Mouse (Mus musculus) layer of hippocampus, adult 2 months (tissue): ENCODE data around the gene Ring1. TPM values are rescaled to one million over a fixed set of nuclear protein-coding genes. Genes with fewer than 3 reads are reported as not detected.
A peak's percentile ranks its signal among the peaks of the same experiment; 100 is the strongest.
"Not testable (repeated sequence)": the region's sequence is repeated elsewhere in the genome, so short reads cannot be mapped to it uniquely, and the experiment has no call there.

Experiments used
- DNase-seq, 2 experiments: peaks; one replicate each; pipeline ENCODE4 v3.0.0; 2022; ENCODE audit warnings: low spot score in 2 of 2
- H3K27ac ChIP-seq: fragments of 200-600 bp; 2 replicates; pipeline ENCODE4 v1.8.1; 2022
- H3K4me3 ChIP-seq: fragments of 200-600 bp; 2 replicates; pipeline ENCODE4 v1.8.1; 2022; ENCODE audit warnings: mild to moderate bottlenecking
- CTCF ChIP-seq: fragments of 200-600 bp; conservative IDR thresholded peaks from 2 replicates; pipeline ENCODE4 v1.8.1; 2022; ENCODE audit warnings: antibody characterized with exemption, mild to moderate bottlenecking, moderate library complexity
- total RNA-seq, 2 experiments: library from RNA; stranded (reverse); gene quantifications; 2 replicates each; pipeline ENCODE4 v1.2.3; 2021

Gene Ring1
- total RNA-seq, 2 experiments from 2014 or later, result 39.6 to 45.2 TPM

DNA sequence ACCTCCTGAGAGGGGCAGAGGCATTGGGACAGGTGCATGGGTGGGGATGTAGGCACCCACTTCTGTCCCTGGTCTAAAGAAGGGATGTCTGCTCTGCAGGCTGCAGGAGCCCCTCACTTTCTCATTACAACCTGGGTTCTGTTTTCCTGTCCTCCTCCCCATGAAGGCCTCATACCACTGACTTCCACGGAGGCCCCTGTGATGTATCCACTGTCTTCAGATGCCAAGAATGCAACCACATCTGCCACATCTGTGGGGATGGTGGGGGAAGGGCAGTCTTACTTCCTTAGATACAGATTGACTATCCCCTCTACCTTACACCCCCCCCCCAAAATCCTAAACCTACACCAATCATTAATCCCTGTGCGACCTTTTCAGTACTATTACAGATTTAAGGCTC, 1.7 kb upstream of the Ring1 start:
- Histone ChIP-seq H3K4me3 (no peak overlapping the region), H3K27ac (peak overlapping the region; percentile 40)
- DNase-seq, result no peak
- no peak for TF ChIP-seq CTCF

DNA sequence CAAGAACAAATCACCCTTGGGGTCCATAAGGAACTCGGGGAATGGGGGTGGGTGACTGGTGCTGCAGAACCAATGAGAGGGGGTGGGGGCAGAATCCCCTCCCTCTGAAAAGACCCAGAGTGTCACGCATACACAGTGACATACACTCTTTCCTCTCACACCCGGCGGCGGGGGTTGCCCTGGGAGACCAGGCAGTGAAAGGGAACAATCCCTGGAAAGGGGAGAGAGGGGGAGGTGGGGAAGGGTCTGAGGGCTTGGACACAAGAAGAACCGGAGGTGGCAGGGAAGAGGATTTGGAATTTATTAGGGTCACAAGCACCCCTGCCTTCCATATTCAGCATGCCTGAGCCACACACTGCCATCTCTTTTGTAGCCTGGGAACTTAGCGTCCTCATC, 1.3 kb upstream of the Ring1 start:
- TF ChIP-seq CTCF, result no peak
- Histone ChIP-seq H3K4me3 (no peak overlapping the region), H3K27ac (peak overlapping the region; percentile 40)
- no peak for DNase-seq

DNA sequence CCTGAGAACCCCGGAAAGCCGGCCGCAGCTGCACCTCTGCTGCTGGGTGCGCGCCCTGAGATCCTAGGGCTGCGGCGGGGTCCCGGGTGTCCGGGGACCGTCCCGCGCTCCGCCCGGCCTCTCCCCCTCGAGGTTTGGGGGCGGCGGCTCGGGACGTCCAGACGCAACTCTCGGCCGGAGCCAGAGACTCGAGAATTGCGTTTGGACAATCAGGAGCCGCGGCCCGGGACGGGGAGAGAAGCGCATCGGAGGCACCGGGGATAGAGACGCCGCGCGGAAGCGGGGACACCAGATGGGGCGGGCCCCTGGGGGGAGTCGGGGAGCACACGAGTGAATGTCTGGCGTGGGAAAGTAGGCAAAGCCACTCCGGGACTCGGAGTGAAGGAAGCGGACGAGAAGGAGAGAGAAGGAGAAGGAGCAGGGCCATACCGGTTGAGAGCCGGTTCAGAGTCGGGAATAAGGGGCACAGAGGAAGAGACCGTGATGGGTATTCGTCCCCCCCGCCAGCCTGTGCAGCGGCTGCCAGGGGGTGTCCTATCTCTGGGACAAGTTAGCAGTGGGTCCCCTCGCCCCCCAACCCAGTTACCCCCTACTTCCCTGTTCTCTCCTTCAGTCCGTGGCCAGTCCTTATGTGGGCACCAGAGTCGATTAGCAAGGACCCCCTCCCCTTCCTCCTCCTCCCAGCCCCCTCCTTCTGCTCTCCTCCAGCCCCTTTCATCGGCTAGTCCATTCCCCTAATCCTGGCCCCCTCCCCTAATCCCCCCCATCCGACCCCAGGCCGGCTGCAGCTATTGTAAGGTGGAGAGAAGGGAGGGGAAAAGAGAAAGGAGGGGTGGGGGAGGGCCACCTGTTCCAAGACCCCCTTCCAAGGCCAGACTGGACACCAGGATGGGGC, 628 bp upstream of the Ring1 start:
- H3K4me3 ChIP-seq, result peak overlapping the region; percentile 99
- peak overlapping the region; percentile 99 for H3K27ac ChIP-seq
- no peak for TF ChIP-seq CTCF
- no peak for DNase-seq

- no peak for TF ChIP-seq CTCF
- Histone ChIP-seq H3K4me3 (peak overlapping the region; percentile 99), H3K27ac (peak overlapping the region; percentile 99)
- no peak for DNase-seq
Observed at GRCm38 (mm10) chr17:34023678-34024077, 802 bp downstream of the Ring1 start.

GRCm38 (mm10) chr17:34022987-34023386, 1.5 kb downstream of the Ring1 start:
- TF ChIP-seq CTCF, result no peak
- Histone ChIP-seq H3K27ac (no peak overlapping the region), H3K4me3 (no peak overlapping the region)
- no peak for DNase-seq

- DNase-seq, result no peak
- TF ChIP-seq CTCF, result no peak
- Histone ChIP-seq H3K27ac (no peak overlapping the region), H3K4me3 (no peak overlapping the region)
Observed at GRCm38 (mm10) chr17:34022414-34022783, 2.1 kb downstream of the Ring1 start.

DNA sequence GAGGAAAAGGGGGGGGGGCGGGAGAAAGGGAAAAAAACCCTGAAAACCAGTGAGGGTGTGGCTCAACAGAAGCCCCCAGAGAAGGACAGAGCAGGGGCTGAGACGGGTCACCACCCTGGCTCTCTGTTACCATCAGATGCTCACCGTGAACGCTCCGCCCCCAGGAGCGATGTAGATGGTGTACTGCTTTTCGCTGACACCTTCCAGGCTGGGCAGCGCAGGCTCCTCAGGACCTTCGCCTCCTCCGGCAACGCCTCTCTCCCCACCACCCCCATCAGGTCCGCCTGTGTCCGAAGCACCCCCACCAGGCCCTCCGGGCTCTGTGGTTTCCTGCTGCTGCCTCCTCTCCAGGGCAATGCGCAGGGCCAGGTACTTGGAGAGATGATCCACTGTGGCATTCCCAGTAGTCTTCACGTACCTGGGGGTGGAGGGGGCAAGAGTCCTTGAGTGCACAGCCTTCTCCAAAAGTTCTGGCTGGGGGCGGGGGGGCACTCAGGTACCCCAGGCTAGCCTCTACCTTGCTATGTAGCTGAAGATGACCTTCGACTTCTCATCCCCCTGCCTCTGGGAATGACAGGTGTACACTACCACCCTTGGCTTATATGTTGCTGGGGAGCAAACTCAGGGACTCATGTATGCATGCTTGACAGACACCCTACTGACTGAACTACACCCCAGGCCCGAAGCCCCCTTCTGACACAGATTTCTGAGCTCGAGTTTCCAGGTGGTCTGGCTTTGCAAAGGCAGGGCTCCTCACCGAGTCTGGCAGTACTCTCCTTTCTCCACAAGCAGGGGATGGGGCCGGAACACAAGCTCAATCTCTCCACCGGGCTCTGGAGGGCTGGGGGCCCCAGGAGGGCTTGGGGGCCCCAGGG, 2.7 kb downstream of the Ring1 start:
- DNase-seq, result no peak
- TF ChIP-seq CTCF, result no peak

DNA sequence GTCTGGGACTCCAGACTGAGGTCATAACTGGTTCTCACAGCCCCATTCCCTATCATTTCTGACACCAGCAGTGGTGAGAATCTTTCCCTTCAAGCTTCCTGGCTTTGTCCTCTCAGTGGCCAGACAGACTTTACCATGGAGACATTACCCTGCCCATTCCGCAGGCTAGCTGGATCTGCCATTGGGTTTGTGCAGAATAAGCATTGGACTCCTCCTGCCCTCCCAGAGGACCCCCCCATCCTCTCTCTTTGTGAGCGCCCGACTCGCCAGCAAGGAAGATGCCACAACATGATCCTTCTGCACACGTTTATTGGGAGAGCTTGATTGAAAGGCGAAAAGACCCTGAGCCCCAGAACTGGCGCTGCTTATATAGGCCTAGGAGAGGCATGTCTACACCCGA, 11.0 kb downstream of the Ring1 start:
- no peak for DNase-seq
- H3K27ac ChIP-seq, result no peak overlapping the region
- no peak for TF ChIP-seq CTCF
- H3K4me3 ChIP-seq, result no peak overlapping the region

More for the DNA sequence above, 2.7 kb downstream of the Ring1 start:
- no peak overlapping the region for H3K4me3 ChIP-seq
- H3K27ac ChIP-seq, result no peak overlapping the region

GRCm38 (mm10) chr17:34010156-34010555, 14.3 kb downstream of the Ring1 start:
- no peak for TF ChIP-seq CTCF
- DNase-seq, result no peak
- Histone ChIP-seq H3K4me3 (no peak overlapping the region), H3K27ac (no peak overlapping the region)

DNA sequence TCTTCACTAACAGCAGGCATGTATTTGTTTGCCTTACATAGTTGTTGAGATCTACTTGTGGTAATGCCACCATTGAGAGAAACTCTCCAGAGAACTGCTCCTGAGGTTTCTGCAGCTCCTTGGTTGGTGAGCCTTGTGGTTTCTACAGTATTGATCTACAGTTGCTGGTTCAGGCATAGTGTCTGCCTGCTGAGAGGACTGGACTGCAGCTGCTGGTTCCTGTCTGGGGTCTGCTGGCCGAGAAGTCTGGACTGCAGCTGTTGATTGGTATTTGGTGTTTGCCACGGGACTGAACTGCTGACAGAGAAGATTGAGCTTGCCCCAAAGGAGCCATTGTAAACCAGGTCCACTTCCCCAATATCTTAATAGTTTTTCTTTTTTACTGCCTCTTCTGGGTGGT, 17.9 kb downstream of the Ring1 start:
- TF ChIP-seq CTCF, result no peak
- Histone ChIP-seq H3K27ac (no peak overlapping the region), H3K4me3 (no peak overlapping the region)
- DNase-seq, result no peak

DNA sequence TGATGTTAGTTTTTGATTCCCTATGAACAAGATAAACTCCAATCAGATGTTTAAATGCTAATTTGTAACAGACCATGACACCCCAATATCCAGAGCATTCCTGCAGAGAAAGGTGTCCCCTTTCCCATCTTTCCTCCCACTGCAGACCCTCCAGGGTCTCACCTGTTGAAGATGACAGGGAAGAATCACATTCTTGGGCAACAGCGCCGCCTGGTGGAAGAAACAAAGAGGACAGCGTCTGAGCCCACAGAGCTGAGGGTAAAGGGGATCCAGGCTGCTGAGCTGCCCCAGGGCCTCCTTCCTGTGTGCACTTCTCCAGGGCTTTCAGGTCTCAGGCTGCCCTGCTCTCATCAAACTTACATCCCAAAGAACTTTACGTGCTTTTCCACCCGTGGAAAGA, 21.1 kb downstream of the Ring1 start:
- Histone ChIP-seq H3K27ac (no peak overlapping the region), H3K4me3 (no peak overlapping the region)
- peak; percentile 78 for TF ChIP-seq CTCF
- peak in 1 of 2 experiments; percentile 44 for DNase-seq

- DNase-seq, H3K4me3 ChIP-seq, H3K27ac ChIP-seq: not testable (repeated sequence)
Observed at GRCm38 (mm10) chr17:34000796-34001195, 23.7 kb downstream of the Ring1 start.

- DNase-seq, result peak; percentile 46 to 67
- peak; percentile 30 for TF ChIP-seq CTCF
- H3K4me3 ChIP-seq, result peak within 1 kb of the TSS; percentile 59
- no peak within 1 kb of the TSS for H3K27ac ChIP-seq
Observed at GRCm38 (mm10) chr17:34000150-34000537, 24.3 kb downstream of the Ring1 start, which contains the start of gene H2-K1. Gene H2-K1, minus strand, starts transcription at chr17:34000347.
